Mouse (Mus musculus) lung, embryonic 16.5 days (tissue): ENCODE results near the gene Iqgap1. TPM values are rescaled to one million over a fixed set of nuclear protein-coding genes. Genes with fewer than 3 reads are reported as not detected.

Source experiments
- ATAC-seq: fragments of 200-750 bp; cut with Nextera tagmentation; 2 replicates; pipeline ENCODE4 v1.8.0; 2017; ENCODE audit warnings: low read depth, mild to moderate bottlenecking, moderate library complexity
- H3K27ac ChIP-seq: fragments of 300-500 bp; sonication (generic); 2 replicates; pipeline ENCODE4 v1.5.1; 2014; ENCODE audit warnings: mild to moderate bottlenecking, control low read depth, low read length
- H3K27me3 ChIP-seq: fragments of 300-500 bp; sonication (generic); 2 replicates; pipeline ENCODE4 v1.6.1; 2014; ENCODE audit warnings: low read depth, low read length, mixed read lengths; ENCODE audit not compliant: control insufficient read depth, insufficient read depth
- H3K36me3 ChIP-seq: fragments of 300-500 bp; sonication (generic); 2 replicates; pipeline ENCODE4 v1.6.1; 2014; ENCODE audit warnings: low read length; ENCODE audit not compliant: control insufficient read depth, insufficient read depth
- H3K4me1 ChIP-seq: fragments of 300-500 bp; sonication (generic); replicated peaks from 2 replicates; pipeline ENCODE4 v1.6.1; 2014; ENCODE audit warnings: low read length, mixed read lengths; ENCODE audit not compliant: control insufficient read depth, insufficient read depth
- H3K4me2 ChIP-seq: fragments of 300-500 bp; sonication (generic); 2 replicates; pipeline ENCODE4 v1.6.1; 2014; ENCODE audit warnings: low read depth, low read length, control low read depth
- H3K4me3 ChIP-seq: fragments of 300-500 bp; sonication (generic); 2 replicates; pipeline ENCODE4 v1.5.1; 2014; ENCODE audit warnings: mild to moderate bottlenecking, low read length, control low read depth
- H3K9ac ChIP-seq: fragments of 300-500 bp; sonication (generic); 2 replicates; pipeline ENCODE4 v1.6.1; 2014; ENCODE audit warnings: low read length, control low read depth
- H3K9me3 ChIP-seq: fragments of 300-500 bp; sonication (generic); 2 replicates; pipeline ENCODE4 v1.6.1; 2016; ENCODE audit warnings: low read length; ENCODE audit not compliant: control insufficient read depth
- WGBS: fragments of 180-500 bp; shearing (Covaris S2); extraction: QIAGEN DNeasy Blood & Tissue Kit; methylation state at CpG from one replicate; pipeline ENCODE4 v1.1.7; 2014; 5-methylcytosine and 5-hydroxymethylcytosine counted together
- polyA plus RNA-seq: library from polyadenylated mRNA; unstranded; fragments of >200 nt; fragmentation: Nextera tagmentation; extraction: Ambion mirVana; gene quantifications from 2 replicates; pipeline ENCODE4 v1.2.1, GENCODE M21; 2015

Gene Iqgap1
- polyA plus RNA-seq, 1 experiment from 2014 or later, result 136 TPM

DNA sequence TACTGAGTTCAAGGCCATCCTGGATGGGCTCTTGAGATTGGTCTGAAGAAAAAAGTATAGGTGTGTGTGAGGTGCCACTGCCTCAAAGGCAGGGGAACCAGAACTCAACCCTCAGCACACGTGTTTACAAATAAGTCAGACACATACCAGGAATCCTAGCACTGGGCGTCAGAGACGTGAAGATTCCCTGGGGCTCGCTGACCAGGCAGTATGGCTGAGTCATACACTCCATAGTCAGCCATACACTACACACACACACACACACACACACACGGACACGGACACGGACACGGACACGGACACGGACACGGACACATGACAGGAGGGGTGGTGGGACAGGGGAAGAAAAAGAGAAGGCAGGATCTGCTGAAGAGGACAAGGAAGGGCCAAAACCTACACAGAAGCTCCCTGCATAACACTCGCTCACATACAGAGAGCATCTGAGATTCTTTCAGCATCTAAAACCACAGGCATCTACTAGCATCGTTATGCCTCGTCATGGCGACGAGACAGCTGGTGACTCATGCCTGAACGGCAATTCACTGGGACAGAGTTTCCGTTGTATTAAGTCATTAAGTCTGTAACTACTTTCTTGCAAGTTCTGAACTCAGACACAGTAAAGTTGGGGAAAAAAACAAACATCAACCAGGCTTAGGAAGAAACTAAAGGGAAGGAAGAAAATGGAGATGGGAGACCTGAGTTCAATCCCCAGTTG lies 2.5 kb upstream of the Iqgap1 start:
- no peaks in the 10 kb centered on the region for H3K36me3 ChIP-seq
- ATAC-seq, result no peak
- H3K27me3 ChIP-seq, result no peaks in the 10 kb centered on the region
- no peaks in the 10 kb centered on the region for H3K9me3 ChIP-seq
- H3K4me2 ChIP-seq, result no peak overlapping the region
- 68% methylated on average over 18 of the region's 18 CpGs for WGBS
- no peak overlapping the region for H3K27ac ChIP-seq
- H3K4me3 ChIP-seq, result no peak overlapping the region
- peaks cover 17% of the 10 kb centered on the region for H3K4me1 ChIP-seq
- no peak overlapping the region for H3K9ac ChIP-seq

DNA sequence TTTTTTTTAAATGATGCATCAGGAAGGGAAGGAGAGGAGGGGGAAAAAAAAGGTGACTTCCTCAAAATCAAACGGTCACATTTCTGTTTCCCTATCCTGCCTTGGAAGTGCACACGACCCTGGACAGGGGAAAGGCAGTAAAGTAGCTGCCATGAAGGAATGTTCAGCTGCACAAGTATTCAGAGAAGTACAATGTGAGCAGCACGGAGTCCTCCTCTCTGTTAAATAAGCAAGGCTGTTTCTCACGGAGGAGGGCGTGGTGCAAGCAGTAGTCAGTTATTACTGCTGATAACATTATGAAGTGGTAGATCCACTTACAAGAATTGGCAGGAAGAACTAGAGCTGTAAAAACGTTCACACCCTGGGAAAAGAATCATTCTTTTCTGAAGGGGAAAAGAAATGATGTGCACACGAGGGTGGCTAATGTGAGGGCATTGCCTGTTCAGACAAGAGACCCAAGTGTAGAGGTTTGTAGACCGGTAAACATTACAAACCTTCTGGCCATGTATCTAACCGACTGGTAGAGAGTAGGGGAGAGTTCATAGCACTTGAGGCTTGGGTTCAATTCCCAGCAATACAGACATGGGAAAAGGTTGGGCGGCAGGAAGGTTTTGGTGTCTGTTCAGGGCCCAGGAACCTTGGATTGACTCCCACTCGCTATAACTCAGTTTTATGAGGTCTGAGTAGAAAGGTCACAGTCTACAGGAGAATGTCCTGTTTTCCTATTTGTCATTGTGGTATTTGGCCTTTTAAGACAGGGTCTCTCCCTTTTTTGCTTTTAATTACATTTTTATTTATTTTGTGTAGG lies 1.7 kb downstream of the Iqgap1 start:
- H3K9me3 ChIP-seq, result no peaks in the 10 kb centered on the region
- no peaks in the 10 kb centered on the region for H3K36me3 ChIP-seq
- H3K27me3 ChIP-seq, result no peaks in the 10 kb centered on the region
- ATAC-seq, result peak; percentile 90
- H3K4me3 ChIP-seq, result no peak overlapping the region
- H3K4me1 ChIP-seq, result peaks cover 10% of the 10 kb centered on the region; the same call in 1 of the 2 replicates
- 35% methylated on average over 11 of the region's 11 CpGs for WGBS
- H3K9ac ChIP-seq, result no peak overlapping the region
- H3K27ac ChIP-seq, result peak overlapping the region; percentile 89
- no peak overlapping the region for H3K4me2 ChIP-seq

DNA sequence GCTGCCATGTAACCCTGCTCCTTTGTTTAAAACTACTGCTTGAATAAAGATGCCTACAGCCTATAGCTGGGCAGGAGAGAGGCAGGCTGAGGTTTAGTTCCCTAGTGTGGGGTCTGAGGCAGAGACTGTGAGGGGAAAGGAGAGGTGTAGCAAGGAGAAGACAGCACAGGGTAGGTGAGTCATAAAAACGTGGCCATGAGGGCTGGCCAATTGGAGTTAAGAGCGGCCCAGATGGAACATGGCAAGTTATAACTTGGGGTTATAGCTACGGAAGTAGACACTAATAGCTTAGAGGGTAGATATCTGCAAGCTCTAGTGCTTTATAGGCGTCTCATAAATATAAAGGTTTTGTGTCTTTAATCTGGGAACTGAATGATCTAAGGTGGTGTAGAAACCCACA lies 2.5 kb downstream of the Iqgap1 start:
- Histone ChIP-seq H3K36me3 (no peaks in the 10 kb centered on the region), H3K27ac (peak overlapping the region; percentile 89), H3K27me3 (no peaks in the 10 kb centered on the region), H3K4me3 (no peak overlapping the region), H3K4me1 (peaks cover 10% of the 10 kb centered on the region; the same call in 1 of the 2 replicates), H3K4me2 (no peak overlapping the region), H3K9me3 (no peaks in the 10 kb centered on the region), H3K9ac (no peak overlapping the region)
- no peak for ATAC-seq
- WGBS, result 72% methylated on average over 4 of the region's 4 CpGs

DNA sequence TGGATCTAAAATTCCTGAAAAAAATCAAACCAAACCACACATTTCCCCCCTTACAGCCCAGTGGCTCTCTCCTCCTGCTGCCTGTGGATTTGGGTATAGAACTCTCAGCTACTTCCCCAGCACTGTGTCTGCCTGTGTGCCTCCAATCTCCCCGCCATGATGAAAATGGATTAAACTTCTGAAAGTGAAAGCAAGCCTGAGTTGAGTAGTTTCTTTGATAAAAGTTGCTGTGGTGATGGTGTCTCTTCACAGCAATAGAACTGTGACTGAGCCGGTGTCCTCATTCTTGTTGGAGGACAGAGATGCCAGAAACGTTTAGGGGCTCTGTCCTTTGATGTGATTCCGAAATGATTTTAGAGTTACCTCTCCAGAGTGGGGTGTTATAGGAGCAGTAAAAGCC lies 4.9 kb downstream of the Iqgap1 start:
- no peak overlapping the region for H3K4me3 ChIP-seq
- H3K36me3 ChIP-seq, result no peaks in the 10 kb centered on the region
- no peaks in the 10 kb centered on the region for H3K27me3 ChIP-seq
- H3K4me2 ChIP-seq, result no peak overlapping the region
- no peak for ATAC-seq
- H3K4me1 ChIP-seq, result peaks cover 6% of the 10 kb centered on the region; the same call in 1 of the 2 replicates
- WGBS, result 80% methylated on average over 4 of the region's 4 CpGs
- no peak overlapping the region for H3K9ac ChIP-seq
- no peak overlapping the region for H3K27ac ChIP-seq
- H3K9me3 ChIP-seq, result no peaks in the 10 kb centered on the region

DNA sequence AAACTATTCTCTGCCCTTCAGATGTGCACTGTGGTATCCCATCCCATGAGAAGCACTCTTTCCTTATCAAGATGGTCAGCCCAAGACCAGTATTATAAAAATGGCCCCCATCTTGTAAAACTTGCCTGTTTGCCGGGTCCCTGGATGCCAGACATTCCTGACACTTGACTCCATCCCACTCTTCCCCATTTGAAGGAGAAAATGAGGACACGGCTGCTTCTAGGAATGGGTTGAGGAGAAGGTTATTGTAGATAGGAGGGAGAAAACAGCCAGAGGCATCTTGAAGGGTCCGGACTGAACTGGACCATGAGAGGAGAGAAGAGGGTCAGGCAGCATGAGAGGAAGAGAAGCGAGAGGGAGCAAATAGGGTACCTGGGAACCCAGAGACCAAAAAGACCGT lies 9.1 kb downstream of the Iqgap1 start:
- Histone ChIP-seq H3K36me3 (no peaks in the 10 kb centered on the region), H3K4me1 (no peaks in the 10 kb centered on the region), H3K27ac (no peak overlapping the region), H3K9ac (no peak overlapping the region), H3K9me3 (no peaks in the 10 kb centered on the region), H3K27me3 (no peaks in the 10 kb centered on the region), H3K4me3 (no peak overlapping the region), H3K4me2 (no peak overlapping the region)
- no peak; the same call in 1 of the 2 replicates for ATAC-seq
- WGBS, result 37% methylated on average over 5 of the region's 5 CpGs

DNA sequence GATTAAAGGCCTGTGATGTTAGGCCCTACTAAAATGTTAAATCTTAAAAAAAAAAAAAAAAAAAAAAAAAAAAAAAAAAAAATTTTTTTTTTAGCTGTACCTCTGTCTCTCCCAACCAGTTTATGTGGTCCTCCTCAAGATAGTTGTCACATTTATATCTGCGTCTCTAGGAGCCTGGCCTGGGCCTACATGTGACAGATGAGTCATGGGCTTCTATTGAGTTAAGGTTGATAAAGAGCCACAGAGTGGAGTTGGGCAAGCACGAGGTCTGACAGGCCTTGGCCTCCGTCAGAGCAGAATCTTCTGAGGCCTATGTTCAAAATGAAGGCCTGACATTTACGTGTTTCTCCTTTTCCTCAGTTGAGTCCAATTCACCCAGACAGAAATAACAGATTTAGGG lies 12.4 kb downstream of the Iqgap1 start:
- H3K9ac ChIP-seq, result no peak overlapping the region
- H3K4me3 ChIP-seq, result no peak overlapping the region
- H3K27ac ChIP-seq, result no peak overlapping the region
- no peak for ATAC-seq
- H3K27me3 ChIP-seq, result no peaks in the 10 kb centered on the region
- no peaks in the 10 kb centered on the region for H3K9me3 ChIP-seq
- no peak overlapping the region for H3K4me2 ChIP-seq
- H3K36me3 ChIP-seq, result no peaks in the 10 kb centered on the region
- no peaks in the 10 kb centered on the region for H3K4me1 ChIP-seq
- WGBS, result 78% methylated on average over 4 of the region's 4 CpGs

DNA sequence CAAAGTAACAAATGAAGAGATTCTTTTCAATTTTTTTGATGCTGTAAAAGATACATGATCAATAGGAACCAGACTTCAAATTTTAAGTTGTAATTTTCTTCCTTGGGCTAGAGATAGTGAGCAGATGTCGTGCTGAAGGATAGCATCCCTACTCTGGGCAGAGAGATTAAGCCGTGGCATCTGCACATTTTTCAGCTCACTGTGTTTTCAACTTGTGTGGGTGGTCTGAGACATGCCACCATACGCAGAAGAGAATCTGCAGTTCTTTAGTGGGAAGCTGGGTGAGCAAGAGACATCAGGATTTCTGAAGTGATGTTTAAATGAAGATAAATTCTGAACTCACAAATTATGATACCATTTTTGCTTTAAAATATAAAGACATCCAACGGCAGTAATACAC lies 19.4 kb downstream of the Iqgap1 start:
- Histone ChIP-seq H3K4me2 (no peak overlapping the region), H3K4me1 (peaks cover 6% of the 10 kb centered on the region; the same call in 1 of the 2 replicates), H3K27ac (no peak overlapping the region), H3K9ac (no peak overlapping the region), H3K27me3 (no peaks in the 10 kb centered on the region), H3K36me3 (no peaks in the 10 kb centered on the region), H3K9me3 (no peaks in the 10 kb centered on the region), H3K4me3 (no peak overlapping the region)
- 61% methylated on average over 4 of the region's 4 CpGs for WGBS
- ATAC-seq, result no peak

DNA sequence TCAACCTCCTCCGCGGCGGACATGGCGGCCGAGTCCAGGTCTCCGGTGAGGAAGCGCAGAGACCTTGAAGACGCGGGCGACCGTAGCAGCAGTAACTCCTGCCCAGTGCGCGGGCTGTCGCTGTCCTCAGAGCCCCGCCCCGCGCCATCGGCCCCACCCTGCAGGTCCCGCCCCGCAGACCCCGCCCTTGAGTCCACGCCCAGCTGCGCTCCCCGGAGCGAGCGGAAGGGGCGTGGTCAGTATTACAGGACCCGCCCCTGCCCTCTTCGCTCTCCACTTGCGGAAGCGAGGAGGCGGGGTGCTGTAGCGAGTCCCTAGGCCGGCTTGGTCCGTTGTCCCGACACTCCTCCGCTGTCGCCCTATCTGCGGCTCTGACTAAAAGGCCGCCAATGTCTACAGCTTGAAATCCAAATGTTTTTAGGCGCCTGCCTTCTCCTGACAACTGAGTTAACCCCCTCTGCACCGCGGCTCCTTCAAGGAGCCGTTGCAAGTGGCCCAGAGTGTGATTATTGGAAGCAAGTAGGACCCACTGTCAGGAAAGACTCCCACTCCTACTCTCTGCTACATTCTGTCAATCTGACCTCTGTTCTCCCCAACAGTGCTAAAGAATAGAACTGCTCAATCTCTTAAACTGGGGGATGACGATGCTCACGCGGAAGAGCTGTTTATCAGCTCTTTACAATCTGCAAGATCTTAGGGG lies 22.5 kb downstream of the Iqgap1 start:
- Histone ChIP-seq H3K27ac (peak overlapping the region; percentile 87), H3K4me3 (peak overlapping the region; percentile 97), H3K36me3 (0 out of 2 replicates have a peak, but pooled peaks cover 2% of the 10 kb centered on the region)

More for the DNA sequence above, 22.5 kb downstream of the Iqgap1 start:
- Histone ChIP-seq H3K9me3 (no peaks in the 10 kb centered on the region), H3K4me1 (peaks cover 14% of the 10 kb centered on the region; the same call in 1 of the 2 replicates), H3K4me2 (peak overlapping the region; percentile 64), H3K9ac (peak overlapping the region; percentile 91), H3K27me3 (no peaks in the 10 kb centered on the region)
- ATAC-seq, result peak; percentile 97
- 1% methylated on average over 43 of the region's 47 CpGs for whole genome bisulfite sequencing
